8 mouse cellular contexts compared by ENCODE assay signal in the genomic region with DNA sequence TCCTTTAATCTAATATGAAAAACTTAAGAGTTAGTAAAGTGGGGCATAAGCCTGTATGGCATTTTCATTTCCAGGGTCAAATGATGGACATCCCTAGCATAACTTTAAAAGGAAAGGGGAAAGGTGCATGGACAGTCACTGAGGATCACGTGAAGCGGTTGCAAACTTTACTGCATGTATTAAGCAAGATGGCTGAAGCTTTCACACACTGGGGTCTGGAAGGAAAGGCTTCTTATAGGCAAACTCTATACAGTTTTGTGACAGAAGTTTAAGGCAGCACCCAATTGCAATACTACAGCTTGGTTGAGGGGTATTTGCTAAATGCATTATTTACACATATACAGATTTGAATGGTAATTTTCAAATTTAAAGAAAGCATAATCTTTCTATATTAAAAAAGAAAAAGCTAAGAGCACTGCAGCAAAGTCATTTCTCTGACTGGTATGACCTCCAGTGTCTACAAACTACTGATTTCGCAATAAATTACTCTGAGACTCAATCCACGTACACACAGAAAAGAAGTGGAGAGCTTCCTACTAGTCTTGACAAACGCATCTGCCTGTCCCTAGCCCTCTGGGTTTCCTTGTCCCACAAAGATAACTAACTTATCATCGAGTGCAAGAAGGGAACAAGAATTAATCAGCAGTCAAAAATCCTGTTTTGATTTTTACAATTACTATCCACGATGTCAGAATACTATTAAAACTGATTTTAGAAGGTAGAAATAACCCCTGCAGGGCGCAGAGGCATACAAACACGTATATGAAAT. TPM values are rescaled to one million over a fixed set of nuclear protein-coding genes. Genes with fewer than 3 reads are reported as not detected.
DNase-seq lines count a peak whose midpoint lies in the region; ATAC-seq and TF ChIP-seq lines count a peak whose summit lies in the region.

No protein-coding gene starts in this region.

- H3K4me3 ChIP-seq in kidney, adult 2 months (ENCODE audit: insufficient read depth, low read depth, low read length), result peak overlapping the region; percentile 82
- peak overlapping the region; percentile 74 for H3K4me3 ChIP-seq in macrophage (ENCODE audit: inconsistent target)

- no peak for TF ChIP-seq CTCF in kidney, adult 2 months (conservative IDR thresholded peaks at IDR 0.05; ENCODE audit: insufficient read depth, insufficient read length, low read depth, low read length)

- peak; percentile 36 for DNase-seq in kidney, adult 2 months
- DNase-seq in kidney, adult 8-10 months, result no peak
- peak; percentile 14 for DNase-seq in heart, postnatal 4 days
- no peak for DNase-seq in thymus, postnatal 25 days
- DNase-seq in layer of hippocampus, adult 11-12 months (ENCODE audit: low spot score), result no peak

- H3K79me2 ChIP-seq in macrophage (ENCODE audit: inconsistent target), result peaks cover 58% of the 10 kb centered on the region

- H3K27ac ChIP-seq in kidney, adult 2 months (ENCODE audit: insufficient read depth, low read depth, low read length), result no peak overlapping the region
- H3K27ac ChIP-seq in macrophage, result peak overlapping the region; percentile 55

- 0 out of 2 replicates have a peak, but pooled peaks have one; percentile 20 for ATAC-seq in common myeloid progenitor, adult 5-6 weeks (replicated peaks; ENCODE audit: low read depth, poor library complexity, severe bottlenecking)
- no peak for ATAC-seq in monocyte, adult 5-6 weeks (replicated peaks; ENCODE audit: insufficient number of reproducible peaks, low FRiP score, low TSS enrichment, poor library complexity, severe bottlenecking)

- TF ChIP-seq POLR2A in kidney, adult 2 months (IDR thresholded peaks at IDR 0.05; ENCODE audit: low read depth, low read length), result no peak

- WGBS in kidney, adult 2 months, result 17% methylated on average over 9 of the region's 9 CpGs
- WGBS in macrophage (ENCODE audit: missing documents), result 19% methylated on average over 9 of the region's 9 CpGs

- H3K27me3 ChIP-seq in kidney, adult 2 months (replicated peaks; ENCODE audit: control insufficient read depth, insufficient read depth, low read length), result no peaks in the 10 kb centered on the region

- no peaks in the 10 kb centered on the region for H3K36me3 ChIP-seq in kidney, adult 2 months (ENCODE audit: control insufficient read depth, insufficient read depth, low read length)
- H3K36me3 ChIP-seq in macrophage (ENCODE audit: inconsistent target), result no peaks in the 10 kb centered on the region

- H3K4me1 ChIP-seq in kidney, adult 2 months (ENCODE audit: control insufficient read depth, insufficient read depth, low read length), result peaks cover 7% of the 10 kb centered on the region; the same call in 1 of the 2 replicates

RNA-seq across cellular contexts. Expression of a gene that starts 1.6 kb away (rescaled TPM):
- 14.2 and 21.7 TPM in 2 replicates for polyA plus RNA-seq in kidney, adult 2 months (2012; rRNA removed)
- total RNA-seq in common myeloid progenitor, adult 5-6 weeks (2017), result 37.9 and 43.3 TPM in 2 replicates
- total RNA-seq in heart, postnatal 4 days (2021), result 100 to 1,000 TPM; 216 to 221 TPM
- 10 to 100 TPM in 25 of 26 experiments, 1 to 10 TPM in 1; 9.8 to 45.6 (median 26.3) TPM for total RNA-seq in macrophage (2018; cell fraction: chromatin; rRNA removed)
- total RNA-seq in macrophage (2018; cell fraction: cytosol; rRNA removed), result 10 to 100 TPM; 67.6 to 89.7 (median 79.7) TPM
- 10 to 100 TPM; 23.3 to 47.2 (median 35.3) TPM for total RNA-seq in macrophage (2018; cell fraction: nucleus; rRNA removed)
- 77.9 to 116 TPM (median 101 TPM) in 3 replicates for polyA plus RNA-seq in macrophage (2018)
- total RNA-seq in monocyte, adult 5-6 weeks (2017), result 92.6 to 118 TPM (median 102 TPM) in 3 replicates

Comparison
In these comparisons a context has a peak if more than half of its experiments do, and no peak if none do; other contexts are left out.
1. DNase-seq: peak in kidney, adult 2 months (single experiment) and heart, postnatal 4 days (single experiment); none in kidney, adult 8-10 months (0 of 2), thymus, postnatal 25 days (single experiment) and layer of hippocampus, adult 11-12 months (single experiment).